Mouse (Mus musculus) CH12.LX (cell line): ENCODE measurements around the gene Rho. TPM values are rescaled to one million over a fixed set of nuclear protein-coding genes. Genes with fewer than 3 reads are reported as not detected.

Source experiments
- DNase-seq: peaks from one replicate; pipeline ENCODE4 v3.0.0-alpha.2; 2013; ENCODE audit errors: extremely low read depth
- H3K27ac ChIP-seq: 2 replicates; pipeline ENCODE4 v1.5.1; 2012; ENCODE audit warnings: low read depth, mild to moderate bottlenecking, control low read depth, moderate library complexity; ENCODE audit not compliant: insufficient read depth
- H3K27me3 ChIP-seq: replicated peaks from 2 replicates; pipeline ENCODE3; 2012; ENCODE audit warnings: inconsistent platforms
- H3K36me3 ChIP-seq, 2 experiments: replicated peaks in 1 of 2; 2 replicates each; pipeline versions ENCODE3 to v1.6.1; 2012; ENCODE audit warnings: inconsistent platforms in 1 of 2, low read length in 1 of 2, mild to moderate bottlenecking in 1 of 2, mixed read lengths in 1 of 2, moderate library complexity in 1 of 2; ENCODE audit not compliant: control insufficient read depth in 1 of 2, insufficient read depth in 1 of 2
- H3K4me1 ChIP-seq, 2 experiments: 2 replicates each; pipeline ENCODE4 v1.6.1; 2012; ENCODE audit warnings: inconsistent platforms in 1 of 2, moderate library complexity in 1 of 2; ENCODE audit not compliant: insufficient read depth in 2 of 2, control insufficient read depth in 1 of 2
- H3K4me2 ChIP-seq: 2 replicates; pipeline ENCODE4 v1.6.1; 2012; ENCODE audit warnings: low read depth, mild to moderate bottlenecking, control low read depth; ENCODE audit not compliant: poor library complexity, insufficient read depth, severe bottlenecking
- H3K4me3 ChIP-seq, 3 experiments: fragments of 150-350 bp in 1 of 3; sonication (generic) in 1 of 3; replicated peaks in 1 of 3; 2 replicates each; pipeline versions ENCODE3 to v1.5.1; 2011 to 2012; ENCODE audit warnings: low read depth in 2 of 3, low read length in 2 of 3, mild to moderate bottlenecking in 2 of 3, moderate library complexity in 2 of 3, control low read depth in 1 of 3, improper control_type of control experiment in 1 of 3, inconsistent platforms in 1 of 3, mixed read lengths in 1 of 3; ENCODE audit not compliant: poor library complexity in 1 of 3
- H3K79me2 ChIP-seq: replicated peaks from 2 replicates; pipeline ENCODE4 v1.6.1; 2012; ENCODE audit warnings: mild to moderate bottlenecking, moderate library complexity; ENCODE audit not compliant: control insufficient read depth, poor library complexity, insufficient read depth, severe bottlenecking; ENCODE audit errors: extremely low read depth
- H3K9ac ChIP-seq: 2 replicates; pipeline ENCODE4 v1.6.1; 2012; ENCODE audit warnings: low read depth, mild to moderate bottlenecking, control low read depth, moderate library complexity; ENCODE audit not compliant: insufficient read depth
- H3K9me3 ChIP-seq: replicated peaks from 2 replicates; pipeline ENCODE3; 2012; ENCODE audit warnings: low read length, inconsistent platforms, mixed read lengths
- BHLHE40 ChIP-seq: IDR thresholded peaks from 2 replicates; pipeline ENCODE4 v1.6.1; 2011; ENCODE audit warnings: mild to moderate bottlenecking, low read depth, low read length, improper control_type of control experiment
- CHD2 ChIP-seq: IDR thresholded peaks from 2 replicates; pipeline ENCODE4 v1.6.1; 2011; ENCODE audit warnings: low read length, improper control_type of control experiment
- CTCF ChIP-seq, 2 experiments: IDR thresholded peaks in 1 of 2; conservative IDR thresholded peaks in 1 of 2; 2 replicates each; pipeline ENCODE4 v1.5.1; 2011 to 2012; ENCODE audit warnings: low read depth in 2 of 2, low read length in 2 of 2, improper control_type of control experiment in 1 of 2, inconsistent platforms in 1 of 2, mild to moderate bottlenecking in 1 of 2, moderate library complexity in 1 of 2
- EP300 ChIP-seq: IDR thresholded peaks from 2 replicates; pipeline ENCODE4 v1.6.1; 2011; ENCODE audit warnings: low read length, improper control_type of control experiment
- ETS1 ChIP-seq: conservative IDR thresholded peaks from 2 replicates; pipeline ENCODE4 v1.6.1; 2012; ENCODE audit warnings: low read depth, mild to moderate bottlenecking, inconsistent platforms, low read length, improper control_type of control experiment, moderate library complexity
- HCFC1 ChIP-seq: IDR thresholded peaks from 2 replicates; pipeline ENCODE4 v1.6.1; 2012; ENCODE audit warnings: low read depth, mild to moderate bottlenecking, inconsistent platforms, low read length, improper control_type of control experiment
- IRF4 ChIP-seq: IDR thresholded peaks from 2 replicates; pipeline ENCODE4 v1.6.1; 2014; ENCODE audit warnings: low read depth, mild to moderate bottlenecking, inconsistent platforms, low read length, improper control_type of control experiment
- JUN ChIP-seq: IDR thresholded peaks from 2 replicates; pipeline ENCODE4 v1.6.1; 2011; ENCODE audit warnings: low read depth, mild to moderate bottlenecking, low read length, improper control_type of control experiment, moderate library complexity; ENCODE audit not compliant: insufficient read depth
- JUND ChIP-seq: conservative IDR thresholded peaks from 2 replicates; pipeline ENCODE4 v1.6.1; 2011; ENCODE audit warnings: low read depth, low read length, improper control_type of control experiment
- MAX ChIP-seq: IDR thresholded peaks from 2 replicates; pipeline ENCODE4 v1.6.1; 2011; ENCODE audit warnings: low read length, improper control_type of control experiment
- MAZ ChIP-seq: IDR thresholded peaks from 2 replicates; pipeline ENCODE4 v1.6.1; 2012; ENCODE audit warnings: low read depth, mild to moderate bottlenecking, inconsistent platforms, low read length, improper control_type of control experiment, moderate library complexity
- MEF2A ChIP-seq: IDR thresholded peaks from 2 replicates; pipeline ENCODE4 v1.6.1; 2014; ENCODE audit warnings: low read depth, mild to moderate bottlenecking, inconsistent platforms, low read length, improper control_type of control experiment, borderline replicate concordance
- MYC ChIP-seq: IDR thresholded peaks from 2 replicates; pipeline ENCODE4 v1.6.1; 2011; ENCODE audit warnings: low read depth, mild to moderate bottlenecking, improper control_type of control experiment, low read length
- NRF1 ChIP-seq: IDR thresholded peaks from 2 replicates; pipeline ENCODE4 v1.6.1; 2014; ENCODE audit warnings: low read depth, mild to moderate bottlenecking, inconsistent platforms, low read length, improper control_type of control experiment, moderate library complexity
- POLR2A ChIP-seq: IDR thresholded peaks from 2 replicates; pipeline ENCODE4 v1.6.1; 2011; ENCODE audit warnings: low read depth, mild to moderate bottlenecking, improper control_type of control experiment, low read length
- RCOR1 ChIP-seq: conservative IDR thresholded peaks from 2 replicates; pipeline ENCODE4 v1.6.1; 2012; ENCODE audit warnings: low read depth, mild to moderate bottlenecking, inconsistent platforms, low read length, improper control_type of control experiment
- SIN3A ChIP-seq: IDR thresholded peaks from 2 replicates; pipeline ENCODE4 v1.6.1; 2012; ENCODE audit warnings: low read length, improper control_type of control experiment, inconsistent platforms
- TCF12 ChIP-seq: IDR thresholded peaks from 2 replicates; pipeline ENCODE4 v1.6.1; 2014; ENCODE audit warnings: low read depth, mild to moderate bottlenecking, inconsistent platforms, low read length, improper control_type of control experiment
- UBTF ChIP-seq: IDR thresholded peaks from 2 replicates; pipeline ENCODE4 v1.6.1; 2012; ENCODE audit warnings: low read depth, mild to moderate bottlenecking, inconsistent platforms, low read length, improper control_type of control experiment, moderate library complexity
- ZKSCAN1 ChIP-seq: IDR thresholded peaks from 2 replicates; pipeline ENCODE4 v1.6.1; 2012; ENCODE audit warnings: low read depth, inconsistent platforms, low read length, improper control_type of control experiment, borderline replicate concordance
- ZMIZ1 ChIP-seq: IDR thresholded peaks from 2 replicates; pipeline ENCODE4 v1.6.1; 2012; ENCODE audit warnings: low read depth, mild to moderate bottlenecking, inconsistent platforms, low read length, improper control_type of control experiment
- ZNF384 ChIP-seq: IDR thresholded peaks from 2 replicates; pipeline ENCODE4 v1.6.1; 2012; ENCODE audit warnings: low read depth, low read length, improper control_type of control experiment, inconsistent platforms
- dilution Hi-C: fragments of 300-500 bp; cut with MboI; formaldehyde crosslinking; loops from 2 replicates; pipeline ENCODE4 v1.14.3; 2020; ENCODE audit warnings: low sequenced_read_pairs; ENCODE audit not compliant: extremely low pct_unique_long_range_greater_than_20kb, extremely low pct_ligation_motif_present
- in situ Hi-C: fragments of 300-500 bp; cut with MboI; formaldehyde crosslinking; loops from 3 replicates; pipeline ENCODE4 v1.14.3; 2019; ENCODE audit warnings: low sequenced_read_pairs, low pct_ligation_motif_present, low pct_unique_long_range_greater_than_20kb, mixed read lengths
- polyA plus RNA-seq: library from polyadenylated mRNA; unstranded; fragments of >175 nt; gene quantifications from 2 replicates; pipeline ENCODE4 v1.2.1, GENCODE M21; 2012; ENCODE audit warnings: low read depth; ENCODE audit not compliant: insufficient read length
- total RNA-seq, 2 experiments: library from RNA; depleted of rRNA; stranded (reverse); fragments of 300-350 nt in 1 of 2; fragments of >200 nt in 1 of 2; gene quantifications; 2 replicates each; pipeline ENCODE4 v1.2.3; 2012 to 2014

Rho gene
- total and polyA plus RNA-seq, 3 experiments = 0.04 TPM; not detected in 1

GRCm38 (mm10) chr6:115945633-115946032 lies 14.1 kb downstream of the Rho start (continued):
- no peak for TF ChIP-seq NRF1
- peak; percentile 69 for TF ChIP-seq SIN3A
- TF ChIP-seq ZNF384 = peak; percentile 97
- peak; percentile 91 for TF ChIP-seq MEF2A
- 0 out of 2 replicates have a peak, but pooled peaks have one; percentile 57 for TF ChIP-seq RCOR1
- peak; percentile 69; the same call in 1 of the 2 replicates for TF ChIP-seq CHD2
- 0 out of 2 replicates have a peak, but pooled peaks have one; percentile 25 for TF ChIP-seq POLR2A
- peak; percentile 89 for TF ChIP-seq JUN
- peak; percentile 98 for TF ChIP-seq IRF4
- TF ChIP-seq MYC = peak; percentile 93
- TF ChIP-seq BHLHE40 = peak; percentile 95
- peak; percentile 65; the same call in 1 of the 2 replicates for TF ChIP-seq MAX
- TF ChIP-seq EP300 = peak; percentile 91
- peak; percentile 65; the same call in 1 of the 2 replicates for TF ChIP-seq MAZ

GRCm38 (mm10) chr6:115946389-115946788 lies 14.8 kb downstream of the Rho start:
- H3K79me2 ChIP-seq = no peaks in the 10 kb centered on the region
- H3K36me3 ChIP-seq = no peaks in the 10 kb centered on the region
- no peak overlapping the region for H3K4me3 ChIP-seq
- H3K9me3 ChIP-seq = peaks cover 1% of the 10 kb centered on the region
- H3K27me3 ChIP-seq = no peaks in the 10 kb centered on the region
- H3K4me2 ChIP-seq = peak overlapping the region; percentile 72
- H3K4me1 ChIP-seq = peaks cover 42 to 63% of the 10 kb centered on the region in 2 experiments
- H3K9ac ChIP-seq = peak overlapping the region; percentile 67
- dilution Hi-C loops = no loop called here
- DNase-seq = peak; percentile 70
- TF ChIP-seq ETS1 = peak; percentile 75
- TF ChIP-seq EP300 = peak; percentile 75
- TF ChIP-seq ZMIZ1 = no peak
- TF ChIP-seq UBTF = no peak
- TF ChIP-seq BHLHE40 = peak; percentile 72
- peak; percentile 87 for TF ChIP-seq CHD2
- TF ChIP-seq JUND = 0 out of 2 replicates have a peak, but pooled peaks have one; percentile 27
- 0 out of 2 replicates have a peak, but pooled peaks have one; percentile 69 for TF ChIP-seq MAZ
- peak; percentile 69; the same call in 1 of the 2 replicates for TF ChIP-seq IRF4
- no peak for TF ChIP-seq CTCF (conservative IDR thresholded peaks at IDR 0.05 in 1 of 2, IDR thresholded peaks at IDR 0.05 in 1 of 2; ENCODE audit: low read depth in 2 of 2, low read length in 2 of 2)
- no peak for TF ChIP-seq ZKSCAN1
- no peak for TF ChIP-seq RCOR1
- 0 out of 2 replicates have a peak, but pooled peaks have one; percentile 52 for TF ChIP-seq MAX
- TF ChIP-seq MYC = no peak
- TF ChIP-seq SIN3A = peak; percentile 74; the same call in 1 of the 2 replicates
- no peak for TF ChIP-seq HCFC1
- peak; percentile 24; the same call in 1 of the 2 replicates for TF ChIP-seq MEF2A
- TF ChIP-seq TCF12 = peak; percentile 67
- TF ChIP-seq, all 38 proteins: peak for 11
- H3K27ac ChIP-seq = peak overlapping the region; percentile 96
- in situ Hi-C loops = no loop called here
